Mouse (Mus musculus): ENCODE results near the gene Olfr62. TPM values are rescaled to one million over a fixed set of nuclear protein-coding genes. Genes with fewer than 3 reads are reported as not detected.
A peak's percentile ranks its signal among the peaks of the same experiment; 100 is the strongest.

The Olfr62 gene
- polyA plus RNA-seq (2014; fragmentation: Nextera tagmentation; extraction: Ambion mirVana) = not detected in 2 replicates

DNA sequence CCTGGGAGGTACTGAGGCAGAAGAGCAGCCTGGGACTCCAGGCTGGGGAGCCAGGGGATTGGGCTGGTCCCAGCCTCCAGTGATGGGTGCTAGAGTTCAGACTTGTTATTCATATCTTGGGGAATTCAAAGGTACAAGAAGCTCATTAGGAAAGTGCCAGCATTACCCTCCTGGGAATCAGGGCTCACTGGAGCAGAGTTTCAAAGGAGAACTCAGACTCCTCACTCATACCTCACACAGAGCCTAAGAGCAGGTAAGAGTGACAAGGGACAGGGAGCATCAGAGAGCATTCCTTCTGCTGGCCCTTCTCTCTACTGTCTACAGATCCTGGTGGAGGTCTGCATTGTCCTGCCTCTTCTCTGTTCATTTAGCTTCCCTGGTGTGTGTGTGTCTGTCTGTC is at the start of gene Olfr62:
Gene Olfr62, plus strand, starts transcription at position 301 of the 400 bp plus-strand sequence.
- H3K4me2 ChIP-seq (replicated peaks) = no peak within 1 kb of the TSS

DNA sequence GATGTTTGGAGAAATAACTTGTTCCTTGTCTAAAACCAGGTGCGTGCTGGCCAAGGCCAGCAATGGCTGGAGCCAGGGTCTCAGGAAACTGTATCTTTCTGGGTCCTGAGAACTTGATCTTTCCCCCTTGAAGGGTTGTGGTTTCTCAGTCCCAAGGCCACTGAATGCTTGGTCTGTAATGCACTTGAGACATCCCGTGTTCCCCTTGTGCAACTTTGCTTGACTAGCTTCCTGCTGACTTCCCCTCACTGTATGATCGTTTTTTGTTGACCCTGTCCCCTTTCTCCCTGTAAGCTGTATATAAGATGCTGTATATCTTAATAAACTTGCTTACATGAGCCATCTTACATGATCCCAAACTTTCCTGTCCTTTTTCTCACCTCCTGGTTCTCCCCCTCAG is 48.9 kb upstream of the Olfr62 start:
- H3K27ac ChIP-seq = no peak overlapping the region
- no peaks in the 10 kb centered on the region for H3K27me3 ChIP-seq (ENCODE audit: control insufficient read depth, insufficient read depth, low read length)
- no peaks in the 10 kb centered on the region for H3K4me1 ChIP-seq (replicated peaks; ENCODE audit: control insufficient read depth, insufficient read depth, low read length)
- WGBS = 79% methylated on average over 3 of the region's 3 CpGs
- no peaks in the 10 kb centered on the region for H3K9me3 ChIP-seq (ENCODE audit: control insufficient read depth, low read length)
- H3K9ac ChIP-seq = no peak overlapping the region
- no peak for ATAC-seq (ENCODE audit: low FRiP score)
- no peaks in the 10 kb centered on the region for H3K36me3 ChIP-seq (replicated peaks; ENCODE audit: control insufficient read depth, insufficient read depth)
- no peak for DNase-seq (ENCODE audit: low spot score)
- no peak overlapping the region for H3K4me2 ChIP-seq (replicated peaks)
- H3K4me3 ChIP-seq (replicated peaks; ENCODE audit: low read length) = no peak overlapping the region

More for the DNA sequence above, at the start of gene Olfr62:
- DNase-seq (ENCODE audit: low spot score) (no peak), ATAC-seq (ENCODE audit: low FRiP score) (no peak)
- Histone ChIP-seq H3K4me1 (replicated peaks; ENCODE audit: control insufficient read depth, insufficient read depth, low read length) (no peaks in the 10 kb centered on the region), H3K27ac (no peak within 1 kb of the TSS), H3K9ac (no peak within 1 kb of the TSS), H3K9me3 (ENCODE audit: control insufficient read depth, low read length) (no peaks in the 10 kb centered on the region), H3K4me3 (replicated peaks; ENCODE audit: low read length) (no peak within 1 kb of the TSS), H3K27me3 (ENCODE audit: control insufficient read depth, insufficient read depth, low read length) (no peaks in the 10 kb centered on the region), H3K36me3 (replicated peaks; ENCODE audit: control insufficient read depth, insufficient read depth) (no peaks in the 10 kb centered on the region)

DNA sequence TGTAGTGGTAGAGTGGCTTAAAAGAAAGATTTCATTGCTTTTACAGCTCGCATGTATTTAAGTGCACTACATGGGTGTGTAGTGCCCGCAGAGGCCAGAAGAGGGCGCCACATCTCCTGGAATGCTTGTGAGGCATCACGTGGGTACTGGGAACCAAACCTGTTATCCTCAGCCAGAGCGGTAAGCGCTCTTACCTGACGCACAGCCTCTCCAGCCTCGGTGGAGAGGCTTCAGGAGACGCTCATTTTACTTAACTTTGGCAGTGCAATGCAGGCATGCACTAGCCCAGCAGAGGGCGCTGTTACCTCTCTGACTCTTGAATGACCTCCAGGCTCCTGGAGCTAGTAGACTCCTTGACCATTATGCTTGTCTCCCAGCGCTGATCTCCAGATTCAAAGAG is 46.1 kb upstream of the Olfr62 start:
- no peak for DNase-seq (ENCODE audit: low spot score)

DNA sequence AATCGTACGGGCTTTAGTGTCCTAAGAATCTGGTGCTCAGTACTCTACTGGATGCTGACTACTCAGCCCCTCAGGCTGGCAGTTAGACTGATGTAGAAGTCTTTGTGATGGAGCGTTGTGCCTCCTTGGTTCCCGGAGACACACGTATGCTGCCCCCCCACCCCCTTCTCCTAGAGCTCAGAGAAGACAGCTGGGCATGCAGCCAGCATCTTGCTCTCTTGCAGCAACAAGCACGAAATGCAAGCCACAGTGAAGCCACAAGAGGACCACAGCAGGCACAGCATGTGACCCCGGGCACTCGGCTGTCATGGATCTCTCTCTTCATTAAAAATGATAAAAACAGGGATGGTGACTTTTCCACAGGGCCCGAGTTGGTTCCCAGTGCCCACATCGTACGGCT is 43.3 kb upstream of the Olfr62 start:
- Histone ChIP-seq H3K27ac (no peak overlapping the region), H3K9me3 (ENCODE audit: control insufficient read depth, low read length) (peaks cover 11% of the 10 kb centered on the region), H3K9ac (no peak overlapping the region), H3K4me3 (replicated peaks; ENCODE audit: low read length) (no peak overlapping the region), H3K4me2 (replicated peaks) (no peak overlapping the region), H3K27me3 (ENCODE audit: control insufficient read depth, insufficient read depth, low read length) (no peaks in the 10 kb centered on the region), H3K36me3 (replicated peaks; ENCODE audit: control insufficient read depth, insufficient read depth) (no peaks in the 10 kb centered on the region), H3K4me1 (replicated peaks; ENCODE audit: control insufficient read depth, insufficient read depth, low read length) (0 out of 2 replicates have a peak, but pooled peaks cover 2% of the 10 kb centered on the region)
- WGBS = 78% methylated on average over 11 of the region's 11 CpGs
- no peak for DNase-seq (ENCODE audit: low spot score)
- ATAC-seq (ENCODE audit: low FRiP score) = no peak

More for the DNA sequence above, 46.1 kb upstream of the Olfr62 start:
- Histone ChIP-seq H3K36me3 (replicated peaks; ENCODE audit: control insufficient read depth, insufficient read depth) (no peaks in the 10 kb centered on the region), H3K4me3 (replicated peaks; ENCODE audit: low read length) (no peak overlapping the region), H3K27ac (no peak overlapping the region), H3K9me3 (ENCODE audit: control insufficient read depth, low read length) (peaks cover 3% of the 10 kb centered on the region), H3K27me3 (ENCODE audit: control insufficient read depth, insufficient read depth, low read length) (no peaks in the 10 kb centered on the region), H3K9ac (no peak overlapping the region), H3K4me1 (replicated peaks; ENCODE audit: control insufficient read depth, insufficient read depth, low read length) (no peaks in the 10 kb centered on the region), H3K4me2 (replicated peaks) (no peak overlapping the region)
- 23% methylated on average over 11 of the region's 11 CpGs for WGBS
- ATAC-seq (ENCODE audit: low FRiP score) = no peak

DNA sequence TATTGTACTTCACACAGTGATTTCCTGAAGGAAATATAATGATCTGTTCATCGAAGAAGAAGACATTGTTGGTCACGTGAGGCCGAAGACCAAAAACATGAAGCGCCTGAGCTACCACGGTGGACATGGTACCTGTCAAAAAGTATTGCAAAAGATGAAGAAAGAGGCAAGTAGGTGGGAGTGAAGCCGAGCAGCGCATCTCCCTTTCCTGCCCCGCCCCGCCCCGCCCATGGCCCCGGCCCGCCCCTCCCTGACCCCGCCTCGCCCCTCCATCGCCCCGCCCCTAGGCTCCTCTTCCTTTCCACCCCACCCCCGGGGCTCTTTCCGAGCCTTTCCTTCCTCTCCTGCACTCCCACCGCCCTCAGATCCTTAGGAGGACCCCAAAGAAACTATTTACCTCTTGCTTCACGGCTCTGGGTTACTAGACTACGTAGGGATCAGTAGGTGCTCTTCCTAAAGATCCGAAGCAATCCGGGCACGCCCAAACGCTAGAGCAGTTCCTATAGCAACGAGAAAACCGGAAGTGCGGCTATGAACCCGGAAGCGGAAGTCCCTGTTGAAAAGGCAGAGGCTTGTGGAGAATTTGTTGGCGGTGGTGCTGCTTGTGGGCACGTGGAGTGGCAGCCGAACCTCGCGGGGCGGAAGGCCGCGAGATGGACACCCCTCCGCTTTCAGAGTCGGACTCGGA is 38.3 kb upstream of the Olfr62 start, which contains the start of the genes Cfap57 and Ebna1bp2:
Gene Cfap57, minus strand, starts transcription at position 499 of the 688 bp plus-strand sequence.
Gene Ebna1bp2, plus strand, starts transcription at position 521 of the 688 bp plus-strand sequence.
- WGBS = under 1% methylated on average over 40 of the region's 41 CpGs
- no peak within 1 kb of the TSS; the same call in 1 of the 2 replicates for H3K27ac ChIP-seq

DNA sequence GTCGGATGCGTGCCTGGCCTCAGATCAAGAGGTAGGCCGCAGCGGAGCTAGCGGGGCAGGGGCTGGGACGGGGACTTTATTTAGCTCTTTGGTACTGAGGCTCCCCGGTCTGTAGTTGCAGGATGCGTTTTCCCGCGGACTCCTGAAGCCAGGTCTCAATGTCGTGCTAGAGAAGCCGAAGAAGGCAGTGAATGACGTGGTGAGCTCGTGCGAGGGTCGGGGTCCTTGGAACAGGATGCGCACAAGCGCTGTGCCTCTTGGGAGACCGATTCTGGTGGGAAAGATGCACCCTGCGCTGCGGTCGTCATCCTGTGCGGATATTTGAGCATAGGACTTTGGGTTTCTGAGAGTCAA is 37.8 kb upstream of the Olfr62 start:
- 0% methylated on average over 23 of the region's 23 CpGs for WGBS
- DNase-seq (ENCODE audit: low spot score) (peak; percentile 27), ATAC-seq (ENCODE audit: low FRiP score) (no peak; the same call in none of the 2 replicates)
- peaks cover 33% of the 10 kb centered on the region for H3K36me3 ChIP-seq (replicated peaks; ENCODE audit: control insufficient read depth, insufficient read depth)
- peaks cover 11% of the 10 kb centered on the region for H3K4me1 ChIP-seq (replicated peaks; ENCODE audit: control insufficient read depth, insufficient read depth, low read length)
- H3K27ac ChIP-seq = no peak overlapping the region; the same call in 1 of the 2 replicates
- H3K4me3 ChIP-seq (replicated peaks; ENCODE audit: low read length) = peak overlapping the region; percentile 83
- peak overlapping the region; percentile 77 for H3K4me2 ChIP-seq (replicated peaks)
- peaks cover 11% of the 10 kb centered on the region for H3K9me3 ChIP-seq (ENCODE audit: control insufficient read depth, low read length)
- H3K27me3 ChIP-seq (ENCODE audit: control insufficient read depth, insufficient read depth, low read length) = no peaks in the 10 kb centered on the region
- H3K9ac ChIP-seq = peak overlapping the region; percentile 69

More for the DNA sequence above, 38.3 kb upstream of the Olfr62 start, which contains the start of the genes Cfap57 and Ebna1bp2:
- Histone ChIP-seq H3K9me3 (ENCODE audit: control insufficient read depth, low read length) (peaks cover 11% of the 10 kb centered on the region), H3K4me2 (replicated peaks) (peak within 1 kb of the TSS; percentile 77), H3K9ac (peak within 1 kb of the TSS; percentile 69), H3K36me3 (replicated peaks; ENCODE audit: control insufficient read depth, insufficient read depth) (peaks cover 28% of the 10 kb centered on the region), H3K4me1 (replicated peaks; ENCODE audit: control insufficient read depth, insufficient read depth, low read length) (peaks cover 11% of the 10 kb centered on the region), H3K4me3 (replicated peaks; ENCODE audit: low read length) (peak within 1 kb of the TSS; percentile 83), H3K27me3 (ENCODE audit: control insufficient read depth, insufficient read depth, low read length) (no peaks in the 10 kb centered on the region)
- peak; percentile 96 for DNase-seq (ENCODE audit: low spot score)
- ATAC-seq (ENCODE audit: low FRiP score) = peak; percentile 95

DNA sequence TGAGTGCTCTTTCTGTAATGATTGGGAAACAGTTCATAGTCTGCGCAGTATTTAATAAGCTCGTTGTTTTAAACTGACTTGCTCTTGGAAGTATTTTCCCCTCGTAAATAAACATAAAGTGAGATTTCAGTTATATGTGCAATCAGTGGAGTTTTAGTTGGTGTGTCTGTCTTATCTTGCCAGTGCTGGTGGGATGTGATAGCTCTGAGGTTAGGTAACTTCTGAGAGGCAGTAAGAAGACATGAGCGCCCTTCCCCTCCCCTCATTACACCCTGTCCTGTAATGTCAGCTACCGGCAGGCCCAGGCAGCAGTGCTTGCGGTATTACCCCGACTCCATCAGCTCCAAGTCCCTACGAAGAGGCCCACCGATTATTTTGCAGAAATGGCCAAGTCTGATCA is 37.0 kb upstream of the Olfr62 start:
- Histone ChIP-seq H3K4me1 (replicated peaks; ENCODE audit: control insufficient read depth, insufficient read depth, low read length) (peaks cover 11% of the 10 kb centered on the region), H3K9ac (no peak overlapping the region), H3K27ac (no peak overlapping the region), H3K4me2 (replicated peaks) (peak overlapping the region; percentile 77), H3K9me3 (ENCODE audit: control insufficient read depth, low read length) (peaks cover 11% of the 10 kb centered on the region), H3K27me3 (ENCODE audit: control insufficient read depth, insufficient read depth, low read length) (no peaks in the 10 kb centered on the region), H3K4me3 (replicated peaks; ENCODE audit: low read length) (peak overlapping the region; percentile 83), H3K36me3 (replicated peaks; ENCODE audit: control insufficient read depth, insufficient read depth) (peaks cover 42% of the 10 kb centered on the region)
- ATAC-seq (ENCODE audit: low FRiP score) (no peak), DNase-seq (ENCODE audit: low spot score) (no peak)
- 91% methylated on average over 9 of the region's 9 CpGs for WGBS

DNA sequence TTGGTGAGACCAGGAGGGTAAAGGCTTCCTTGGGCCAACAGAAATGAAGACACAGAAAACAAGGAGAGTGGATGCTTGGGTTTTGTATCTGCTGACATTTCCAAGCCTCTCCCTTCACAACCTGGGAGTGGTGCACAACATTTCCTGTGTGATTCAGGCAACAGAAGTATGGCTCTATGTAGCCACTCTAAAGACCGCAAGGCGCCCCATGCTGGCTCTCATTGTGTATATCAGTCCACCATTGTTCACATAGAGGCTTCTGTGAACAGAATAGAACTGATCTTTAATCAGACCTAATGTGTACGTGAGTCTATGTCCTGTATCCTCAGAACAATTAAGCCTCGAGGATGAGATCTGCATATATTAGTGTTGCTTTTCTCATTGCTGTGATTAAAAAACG is 28.5 kb upstream of the Olfr62 start:
- Histone ChIP-seq H3K36me3 (replicated peaks; ENCODE audit: control insufficient read depth, insufficient read depth) (peaks cover 61% of the 10 kb centered on the region), H3K4me1 (replicated peaks; ENCODE audit: control insufficient read depth, insufficient read depth, low read length) (no peaks in the 10 kb centered on the region), H3K9me3 (ENCODE audit: control insufficient read depth, low read length) (no peaks in the 10 kb centered on the region), H3K4me3 (replicated peaks; ENCODE audit: low read length) (no peak overlapping the region), H3K4me2 (replicated peaks) (no peak overlapping the region), H3K9ac (no peak overlapping the region), H3K27me3 (ENCODE audit: control insufficient read depth, insufficient read depth, low read length) (no peaks in the 10 kb centered on the region), H3K27ac (no peak overlapping the region)
- DNase-seq (ENCODE audit: low spot score) (no peak), ATAC-seq (ENCODE audit: low FRiP score) (no peak)
- 80% methylated on average over 5 of the region's 5 CpGs for WGBS

DNA sequence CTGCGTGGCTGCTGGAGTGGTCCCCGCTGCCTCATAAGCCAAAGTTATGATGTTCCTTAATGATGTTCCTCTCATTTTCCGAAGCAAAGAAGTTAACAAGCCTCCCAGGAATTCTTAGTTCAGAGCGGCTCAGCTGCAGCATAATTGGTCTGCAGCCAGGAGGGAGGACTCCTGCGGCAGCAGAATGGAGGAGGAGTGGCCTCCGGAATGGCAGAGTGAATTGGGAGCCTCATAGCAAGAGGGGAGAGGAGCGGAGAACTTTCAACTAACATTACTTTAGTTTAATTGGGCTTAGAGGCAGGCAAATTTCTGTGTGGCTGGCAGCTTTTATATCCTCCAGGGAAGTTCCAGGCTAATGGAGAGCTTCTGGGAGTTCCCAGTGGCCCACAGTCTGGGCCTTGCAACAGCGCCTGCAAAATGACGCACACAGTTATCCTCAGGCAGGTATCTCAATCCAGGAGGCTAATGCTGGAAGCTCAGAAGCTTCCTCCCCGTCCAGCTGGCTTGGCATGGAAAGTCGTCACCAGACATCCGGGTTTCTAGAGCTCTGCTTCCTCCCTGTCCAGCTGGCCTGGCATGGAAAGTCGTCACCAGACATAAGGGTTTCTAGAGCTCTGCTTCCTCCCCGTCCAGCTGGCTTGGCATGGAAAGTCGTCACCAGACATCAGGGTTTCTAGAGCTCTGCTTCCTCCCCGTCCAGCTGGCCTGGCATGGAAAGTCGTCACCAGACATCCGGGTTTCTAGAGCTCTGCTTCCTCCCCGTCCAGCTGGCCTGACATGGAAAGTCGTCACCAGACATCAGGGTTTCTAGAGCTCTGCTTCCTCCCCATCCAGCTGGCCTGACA is 16.2 kb upstream of the Olfr62 start:
- DNase-seq (ENCODE audit: low spot score) (peak; percentile 57), ATAC-seq (ENCODE audit: low FRiP score) (peak; percentile 69)
- no peak overlapping the region for H3K4me3 ChIP-seq (replicated peaks; ENCODE audit: low read length)
- WGBS = 46% methylated on average over 20 of the region's 20 CpGs
- no peak overlapping the region for H3K4me2 ChIP-seq (replicated peaks)
- H3K9ac ChIP-seq = no peak overlapping the region
- H3K9me3 ChIP-seq (ENCODE audit: control insufficient read depth, low read length) = no peaks in the 10 kb centered on the region
- no peaks in the 10 kb centered on the region for H3K27me3 ChIP-seq (ENCODE audit: control insufficient read depth, insufficient read depth, low read length)
- H3K4me1 ChIP-seq (replicated peaks; ENCODE audit: control insufficient read depth, insufficient read depth, low read length) = no peaks in the 10 kb centered on the region
- no peak overlapping the region for H3K27ac ChIP-seq
- H3K36me3 ChIP-seq (replicated peaks; ENCODE audit: control insufficient read depth, insufficient read depth) = no peaks in the 10 kb centered on the region

All from hindbrain, embryonic 14.5 days (tissue).